Mouse (Mus musculus) heart, adult 2 months (tissue): Measurements from ENCODE around the gene Maml3.

Source experiments
- CTCF ChIP-seq: fragments of 200-600 bp; IDR thresholded peaks from 2 replicates; pipeline ENCODE4 v1.8.1; 2022; ENCODE audit warnings: antibody characterized with exemption, mild to moderate bottlenecking, moderate library complexity
- POLR2A ChIP-seq: fragments of 200-500 bp; IDR thresholded peaks from 2 replicates; pipeline ENCODE4 v1.6.1; 2011; ENCODE audit warnings: mild to moderate bottlenecking, low read depth, low read length, control low read depth; ENCODE audit not compliant: insufficient read depth

GRCm38 (mm10) chr3:52115421-52115820 is 10.5 kb upstream of the Maml3 start:
- TF ChIP-seq POLR2A (no peak), CTCF (no peak)
